Mouse (Mus musculus): ENCODE measurements around the gene Eomes.

The Eomes gene

GRCm38 (mm10) chr9:118477961-118478360, at the start of gene Eomes:
Eomes (plus strand) TSS chr9:118478212.
- no peak for DNase-seq

DNA sequence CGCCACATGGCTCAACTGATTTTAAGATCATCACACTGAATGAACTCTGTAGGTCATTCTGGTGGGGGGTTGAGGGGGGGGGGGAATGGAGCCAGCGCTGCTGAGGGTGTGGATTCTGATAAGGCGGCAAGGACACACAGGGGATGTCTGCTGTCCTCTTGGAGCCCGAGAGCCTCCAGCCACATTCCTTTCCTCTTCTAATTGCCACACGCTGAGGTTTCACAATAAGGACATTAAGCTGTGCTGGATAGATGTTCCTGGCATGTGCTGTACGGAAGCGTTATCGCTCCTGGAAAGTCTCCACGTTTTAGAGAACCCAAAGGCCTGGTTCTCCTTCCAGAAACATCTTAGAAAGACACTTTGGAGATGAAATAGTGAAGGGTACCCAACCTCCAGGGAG, 33.2 kb upstream of the Eomes start:
- DNase-seq, result no peak

DNA sequence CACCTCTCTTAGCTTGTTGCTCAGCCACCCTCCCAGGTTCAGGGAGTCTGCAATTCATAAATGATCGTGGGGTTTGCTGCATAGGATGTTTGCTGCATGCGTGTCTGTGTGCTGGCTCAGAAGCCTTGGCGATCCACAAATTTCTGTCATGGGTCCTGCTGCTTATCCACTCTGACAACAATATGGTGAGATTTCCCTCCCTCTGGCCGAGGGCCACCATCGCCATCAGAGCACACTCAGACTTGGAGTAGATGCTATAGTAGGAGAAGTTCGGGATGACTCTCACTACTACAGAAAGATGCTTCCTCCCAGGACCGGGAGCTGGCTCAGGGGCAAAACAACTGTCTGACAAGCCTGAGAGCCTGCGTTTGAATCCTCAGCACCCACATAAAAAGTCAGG, 28.7 kb upstream of the Eomes start:
- no peak for DNase-seq

DNA sequence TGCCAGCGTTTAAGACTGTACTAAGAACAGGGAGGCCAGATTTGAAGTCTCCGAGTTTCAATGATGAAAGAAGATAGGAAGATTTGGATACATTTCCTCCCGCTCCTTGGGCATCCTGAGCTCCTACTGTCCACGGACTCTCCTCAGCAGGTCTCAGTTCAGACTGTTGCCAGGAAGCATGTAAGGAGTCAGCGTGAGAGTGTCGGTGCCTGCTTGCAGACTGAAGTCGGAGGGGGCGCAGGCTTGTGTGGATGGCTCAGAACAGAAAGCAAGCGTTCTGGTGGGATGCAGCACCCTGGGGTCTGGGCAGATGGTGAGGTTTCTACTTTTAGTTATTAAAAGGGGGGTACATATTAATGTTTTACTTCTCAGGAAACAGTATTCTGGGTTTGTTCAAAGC, 24.6 kb upstream of the Eomes start:
- no peak for DNase-seq

DNA sequence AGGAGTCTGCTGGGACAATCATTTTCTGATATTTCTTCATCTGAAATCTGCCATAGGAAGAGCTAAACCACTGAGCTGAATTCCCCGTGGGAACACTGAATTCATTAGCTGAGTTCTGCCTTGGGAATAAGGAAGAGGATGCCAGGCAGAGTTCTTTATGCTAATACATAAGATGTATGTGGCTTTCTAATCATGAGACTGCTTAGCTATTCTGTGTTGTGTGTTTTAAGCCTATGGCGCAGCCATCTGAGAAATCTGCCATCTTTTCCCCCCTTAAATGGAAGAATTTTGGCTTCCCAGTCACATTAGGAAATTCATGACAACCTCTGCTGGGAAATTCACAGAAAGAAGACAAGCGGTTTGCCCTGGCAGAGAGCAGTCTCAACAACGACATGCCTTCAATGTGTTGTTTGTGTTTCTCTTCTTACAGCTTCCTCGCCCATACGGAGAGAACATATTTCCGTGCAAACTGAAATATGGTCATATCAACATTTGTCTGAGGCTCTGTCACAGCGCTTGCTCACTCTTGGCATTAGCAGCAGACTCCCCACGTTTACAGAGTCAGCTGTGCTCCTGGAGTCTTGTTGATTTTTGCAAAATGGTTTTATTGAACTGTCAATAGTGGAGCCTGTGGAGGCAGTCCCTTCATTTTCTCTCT, 22.7 kb upstream of the Eomes start:
- DNase-seq, result no peak

DNA sequence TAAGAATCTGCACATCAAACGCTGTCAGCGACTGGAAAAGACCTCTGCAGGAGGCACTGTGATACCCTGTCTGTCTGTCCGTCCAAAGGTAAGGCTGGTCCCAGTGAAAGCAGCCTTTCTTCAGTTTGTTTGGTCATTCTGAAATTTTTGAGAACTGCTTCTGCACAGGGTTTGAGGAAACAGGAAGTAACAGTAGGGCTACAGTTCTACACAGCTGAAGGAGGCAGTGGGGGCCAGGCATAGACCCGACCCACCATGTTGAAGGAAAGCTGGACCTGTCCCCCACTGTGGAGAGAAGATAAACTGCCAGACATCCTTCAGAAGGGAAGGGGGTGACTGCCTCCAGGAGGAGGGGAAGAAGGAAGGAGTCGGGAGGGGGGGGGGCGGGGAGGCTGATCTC, 21.6 kb upstream of the Eomes start:
- DNase-seq, result no peak

GRCm38 (mm10) chr9:118458039-118458438, 20.0 kb upstream of the Eomes start:
- no peak for DNase-seq

DNA sequence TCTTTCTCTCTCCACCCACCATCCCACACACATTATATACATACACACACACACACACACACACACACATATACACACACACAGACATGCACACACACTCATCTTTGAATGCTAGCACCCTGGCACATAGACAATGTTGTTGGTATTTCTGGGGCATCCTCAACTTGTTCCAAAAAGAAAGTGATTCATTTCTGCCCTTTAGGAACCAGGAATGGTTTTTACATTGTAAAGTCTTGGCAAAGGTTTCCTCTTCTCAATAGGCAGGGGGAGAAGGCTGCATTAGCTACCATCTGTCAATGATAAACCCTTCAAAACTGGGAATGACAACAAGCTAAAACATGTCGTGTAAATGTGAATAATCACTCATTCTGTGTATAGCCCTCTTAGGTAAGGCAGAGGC, 14.0 kb upstream of the Eomes start:
- no peak for DNase-seq

DNA sequence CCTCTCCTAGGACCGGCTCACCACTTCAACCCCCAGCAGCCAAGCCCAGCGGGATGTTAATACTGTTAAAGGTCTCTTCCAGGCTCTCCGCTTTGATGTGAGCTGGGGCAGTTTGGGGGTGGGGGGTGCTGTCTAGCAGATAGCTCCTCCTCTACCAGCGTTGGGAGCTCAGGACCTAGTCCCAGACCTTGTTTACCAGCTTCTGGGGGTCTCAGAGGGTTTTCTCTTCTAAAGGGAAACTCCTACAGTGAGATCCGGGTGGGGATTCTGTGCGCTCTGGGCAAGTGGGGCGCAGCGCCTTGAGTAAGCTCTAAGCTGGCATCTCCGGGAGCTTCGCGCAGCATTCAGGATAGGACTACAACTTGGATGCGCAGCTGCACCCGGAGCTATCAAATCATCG, 9.7 kb upstream of the Eomes start:
- DNase-seq, result no peak

DNA sequence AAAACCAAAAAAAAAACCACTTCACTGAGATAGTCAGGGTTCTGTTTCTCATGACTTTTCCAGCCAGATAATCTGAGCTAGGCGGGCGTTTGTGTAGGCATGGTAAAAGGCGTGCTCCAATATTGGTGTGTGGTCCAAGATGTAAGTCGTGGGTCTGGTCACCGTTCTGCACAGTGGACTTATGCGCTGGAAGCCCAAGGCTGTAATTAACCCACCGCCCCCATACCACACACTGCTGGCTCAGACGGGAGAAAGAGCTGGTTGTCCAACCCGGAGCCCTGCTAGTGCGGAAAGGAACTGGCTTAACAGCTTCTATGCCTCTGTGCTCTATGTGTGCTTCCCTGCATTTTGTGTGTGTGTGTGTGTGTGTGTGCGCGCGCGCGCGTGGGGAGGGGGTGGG, 8.7 kb upstream of the Eomes start:
- DNase-seq, result no peak

DNA sequence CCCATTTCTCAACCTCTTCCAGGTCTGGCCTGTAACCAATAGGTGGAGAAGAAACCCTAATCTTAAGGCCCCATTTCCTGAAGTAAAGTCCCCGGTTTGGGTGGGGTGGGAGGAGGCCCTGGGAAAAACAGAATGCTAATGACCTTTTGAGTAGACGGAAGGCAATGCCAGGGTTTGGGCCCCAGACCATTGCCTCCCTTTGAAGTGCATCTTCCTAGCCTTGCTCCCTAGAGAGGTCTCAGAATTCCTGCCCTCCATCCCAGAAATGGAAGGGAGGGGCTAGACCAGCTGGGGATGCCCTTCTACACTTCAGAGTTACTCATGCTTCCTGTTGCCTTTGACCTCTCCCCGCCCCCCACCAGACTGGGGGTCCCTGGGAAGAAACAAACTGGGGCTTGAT, 6.7 kb upstream of the Eomes start:
- no peak for DNase-seq

DNA sequence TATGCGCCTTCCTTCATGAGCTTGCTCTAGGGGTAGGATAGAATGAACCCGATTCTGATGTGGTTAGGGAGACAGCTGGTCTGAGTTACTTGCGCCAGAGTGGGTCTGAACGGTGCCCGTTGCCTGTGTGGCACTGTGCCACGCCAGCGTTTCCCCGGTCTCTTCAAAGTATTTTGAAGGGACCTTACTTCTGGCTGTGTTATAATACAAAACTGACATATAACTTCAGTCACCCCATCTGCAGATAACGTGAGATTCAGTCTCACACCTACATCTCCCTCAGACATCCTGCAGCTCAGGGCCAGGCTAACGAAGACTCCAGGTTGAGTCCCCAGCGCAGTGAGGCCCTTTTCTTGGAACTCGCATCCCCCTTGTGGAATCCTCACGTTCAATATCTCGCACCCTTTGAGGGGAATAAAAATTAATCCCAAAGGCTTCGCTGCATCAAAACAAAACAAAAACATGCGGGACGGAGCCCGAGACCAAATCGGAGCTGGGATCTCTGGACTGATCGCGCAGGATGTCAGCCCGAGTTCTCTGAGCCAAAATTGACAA, 1.7 kb upstream of the Eomes start:
- no peak for DNase-seq

DNA sequence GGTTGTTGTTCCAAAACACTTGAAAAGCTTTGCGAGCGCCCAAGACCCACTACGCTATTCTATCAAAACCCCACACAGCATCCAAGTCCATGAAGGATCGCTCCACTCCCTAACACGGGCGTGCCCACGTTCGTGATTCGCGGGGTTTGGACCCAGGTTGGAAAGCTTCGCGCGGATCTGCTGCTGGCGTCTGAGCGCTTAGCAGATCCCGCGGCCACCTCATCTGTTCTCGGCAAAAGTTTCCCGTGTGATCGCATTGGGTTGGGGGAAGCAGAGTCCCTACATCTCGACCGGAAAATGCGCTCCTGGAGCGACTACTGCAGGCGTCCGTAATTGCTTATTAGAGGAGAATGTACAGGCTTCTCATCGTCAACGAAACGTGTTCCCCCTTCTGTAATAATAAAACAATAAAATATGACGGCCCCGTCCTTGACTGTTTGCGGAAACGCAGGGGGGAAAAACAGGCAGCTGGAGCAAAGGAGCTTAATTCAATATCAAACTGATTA, 1.2 kb upstream of the Eomes start:
- DNase-seq, result no peak

DNA sequence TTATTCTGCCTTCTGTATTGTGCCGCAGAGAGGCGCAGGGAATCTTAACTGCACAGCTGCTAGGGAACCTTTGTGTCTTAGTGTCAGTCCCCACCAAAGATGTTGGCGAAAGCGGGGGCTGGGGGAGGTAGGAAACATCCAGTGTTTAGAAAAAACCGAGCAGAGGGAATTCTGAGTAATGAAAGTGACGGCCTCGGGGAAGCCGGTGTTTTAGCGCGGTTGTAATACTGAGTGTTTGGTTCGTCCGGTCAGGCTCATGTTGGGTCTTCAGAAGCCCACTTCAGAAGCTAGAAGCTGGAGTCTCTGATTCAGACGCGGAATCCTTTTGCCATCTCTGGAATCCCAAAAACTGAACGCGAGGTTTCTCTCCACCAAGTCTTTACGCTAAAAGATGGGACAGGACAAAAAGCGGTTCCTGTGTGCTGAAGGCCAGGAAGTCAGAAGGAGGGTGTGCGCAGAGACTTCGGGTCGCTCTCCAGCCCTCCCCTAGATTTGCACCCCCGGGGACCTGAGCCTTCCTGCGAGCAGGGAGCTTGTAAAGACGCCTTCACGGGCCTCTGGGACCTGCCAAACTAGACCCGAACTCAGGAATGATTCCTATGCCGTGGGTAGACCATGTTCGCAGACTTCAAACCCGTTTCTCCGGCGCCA, 606 bp upstream of the Eomes start:
- no peak for DNase-seq

- no peak for DNase-seq
Measured at GRCm38 (mm10) chr9:118478458-118478838, 436 bp downstream of the Eomes start.

- peak; percentile 34 for DNase-seq
Measured at GRCm38 (mm10) chr9:118478839-118479507, 961 bp downstream of the Eomes start.

DNA sequence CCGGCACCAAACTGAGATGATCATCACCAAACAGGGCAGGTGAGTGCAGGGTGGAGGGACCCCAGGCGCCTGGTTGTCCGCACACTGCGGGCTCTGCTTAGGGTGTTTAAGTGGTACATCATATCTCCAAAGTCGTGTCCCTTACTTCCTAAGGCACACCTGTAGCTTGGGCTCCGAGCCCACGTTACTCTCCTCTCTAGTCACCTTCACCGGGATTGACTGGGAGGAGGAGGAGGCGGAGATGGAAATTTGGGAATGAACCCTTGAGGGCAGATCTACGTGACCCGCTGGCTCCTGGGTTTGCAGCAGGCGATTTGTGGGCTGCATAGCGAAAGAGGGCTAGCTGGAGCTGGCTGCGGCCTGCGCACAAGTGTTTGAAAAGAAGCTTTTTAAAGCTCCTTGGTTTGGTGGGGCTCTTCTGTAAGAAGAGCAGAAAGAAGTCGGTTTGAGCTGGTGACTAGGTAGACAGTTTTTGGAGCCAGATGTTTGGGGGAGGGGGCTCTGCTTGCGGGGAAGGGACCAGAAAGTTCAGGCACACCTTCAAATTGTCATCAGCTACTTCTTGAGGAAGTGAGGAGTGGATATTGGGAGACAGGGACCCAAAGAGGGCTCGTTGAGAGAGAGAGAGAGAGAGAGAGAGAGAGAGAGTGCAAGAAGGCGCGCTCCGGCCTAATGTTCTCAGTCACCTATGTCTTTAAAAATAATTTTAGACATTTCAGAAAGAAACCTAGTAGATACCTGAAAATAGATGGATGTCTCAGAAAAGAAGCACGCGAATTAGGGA, 1.7 kb downstream of the Eomes start:
- no peak for DNase-seq

DNA sequence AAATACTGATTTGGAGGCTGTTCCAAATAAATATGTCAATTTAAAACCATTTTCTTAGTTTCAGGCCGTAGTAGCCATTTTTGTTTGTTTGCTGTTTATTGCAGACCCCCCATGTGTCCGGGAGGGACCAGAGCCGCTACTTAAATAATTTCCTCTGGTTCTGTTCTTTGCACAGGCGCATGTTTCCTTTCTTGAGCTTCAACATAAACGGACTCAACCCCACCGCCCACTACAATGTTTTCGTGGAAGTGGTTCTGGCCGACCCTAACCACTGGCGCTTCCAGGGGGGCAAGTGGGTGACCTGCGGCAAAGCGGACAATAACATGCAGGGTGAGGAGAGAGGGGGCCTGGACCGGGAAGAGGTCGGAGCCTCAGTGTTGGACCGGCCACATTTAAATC, 2.3 kb downstream of the Eomes start:
- DNase-seq, result no peak

GRCm38 (mm10) chr9:118482210-118482609, 4.2 kb downstream of the Eomes start:
- DNase-seq, result no peak

DNA sequence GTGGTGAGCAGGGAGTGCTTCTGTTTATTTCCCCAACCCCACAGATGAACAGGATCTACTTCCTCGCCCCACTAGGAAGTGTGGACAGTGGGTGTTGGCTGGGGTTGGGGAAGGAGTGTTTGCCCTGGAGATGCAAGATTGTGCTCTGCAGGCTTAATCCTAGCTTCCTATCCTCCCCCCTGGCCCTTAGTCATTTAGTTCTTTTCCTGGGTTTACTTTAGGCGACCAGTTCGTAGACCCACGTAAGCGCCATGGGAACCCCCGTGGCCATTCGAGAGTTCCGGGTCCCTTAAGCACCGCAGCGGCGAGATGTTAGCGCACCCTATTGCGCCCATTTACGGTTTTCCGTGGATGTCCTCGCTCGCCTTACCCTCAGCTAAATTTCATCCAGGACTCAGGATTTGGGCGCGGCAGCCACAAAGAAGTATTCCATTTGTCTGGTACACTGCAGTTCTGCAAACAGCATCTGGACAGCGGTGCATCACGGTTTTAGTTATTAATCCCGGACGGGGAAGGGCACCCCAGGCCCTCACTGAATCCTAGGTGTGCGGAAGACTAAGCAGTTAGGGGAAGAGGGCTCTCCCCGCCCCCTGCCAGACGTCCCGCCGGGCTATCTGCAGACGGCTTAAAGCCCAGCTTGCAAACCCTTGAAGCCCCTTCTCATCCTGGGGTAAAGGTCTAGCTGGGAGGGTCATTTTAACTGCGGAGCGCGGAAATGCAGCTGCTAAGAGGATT, 8.5 kb downstream of the Eomes start:
- no peak for DNase-seq

GRCm38 (mm10) chr9:118487096-118487395, 9.0 kb downstream of the Eomes start:
- DNase-seq, result no peak

- no peak for DNase-seq
Measured at GRCm38 (mm10) chr9:118487636-118488035, 9.6 kb downstream of the Eomes start.
